Mouse (Mus musculus): ENCODE measurements around the gene Ift57.

Ift57 gene

DNA sequence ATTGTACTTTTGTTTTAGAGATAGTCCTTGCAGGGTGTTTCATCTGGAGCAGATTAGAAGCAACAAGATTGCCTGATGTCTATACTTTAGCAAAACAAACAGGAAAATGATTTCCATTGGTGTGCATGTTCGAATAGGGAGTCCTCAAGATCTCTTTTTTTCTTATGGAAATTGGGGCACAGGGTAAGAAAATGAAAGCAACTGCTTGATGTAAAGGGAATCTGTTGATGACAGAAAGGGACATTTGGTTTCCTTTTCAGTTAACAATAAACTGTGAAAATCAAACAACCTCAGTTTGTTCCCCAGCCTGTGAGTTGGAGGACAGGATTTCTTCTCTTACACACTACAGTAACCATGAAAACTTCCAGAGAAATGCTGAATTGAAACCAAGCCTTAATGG, 53.9 kb downstream of the Ift57 start:
- in situ Hi-C loops (cut with MboI; ENCODE audit: low sequenced_read_pairs), result no loop called here

DNA sequence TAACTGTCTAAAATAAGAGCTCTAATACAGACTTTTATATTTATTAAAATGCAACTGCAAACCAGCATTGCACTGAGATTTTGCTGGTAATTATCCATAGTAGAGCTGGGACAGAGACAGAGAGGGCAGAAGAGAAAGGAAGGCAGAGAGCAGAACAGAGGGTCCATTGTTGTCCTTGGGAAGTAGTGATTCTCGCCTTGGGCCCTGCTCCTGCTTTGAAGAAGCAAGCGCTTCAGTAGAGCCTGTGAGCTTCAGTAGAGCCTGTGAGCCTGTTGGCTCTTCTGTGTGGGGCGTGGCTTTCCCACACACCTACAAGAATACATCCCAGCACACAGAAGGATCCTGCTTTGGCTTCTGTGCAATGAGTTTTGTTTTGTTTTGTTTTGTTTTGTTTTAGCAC, 54.3 kb downstream of the Ift57 start:
- in situ Hi-C loops (cut with MboI; ENCODE audit: low sequenced_read_pairs), result no loop called here

DNA sequence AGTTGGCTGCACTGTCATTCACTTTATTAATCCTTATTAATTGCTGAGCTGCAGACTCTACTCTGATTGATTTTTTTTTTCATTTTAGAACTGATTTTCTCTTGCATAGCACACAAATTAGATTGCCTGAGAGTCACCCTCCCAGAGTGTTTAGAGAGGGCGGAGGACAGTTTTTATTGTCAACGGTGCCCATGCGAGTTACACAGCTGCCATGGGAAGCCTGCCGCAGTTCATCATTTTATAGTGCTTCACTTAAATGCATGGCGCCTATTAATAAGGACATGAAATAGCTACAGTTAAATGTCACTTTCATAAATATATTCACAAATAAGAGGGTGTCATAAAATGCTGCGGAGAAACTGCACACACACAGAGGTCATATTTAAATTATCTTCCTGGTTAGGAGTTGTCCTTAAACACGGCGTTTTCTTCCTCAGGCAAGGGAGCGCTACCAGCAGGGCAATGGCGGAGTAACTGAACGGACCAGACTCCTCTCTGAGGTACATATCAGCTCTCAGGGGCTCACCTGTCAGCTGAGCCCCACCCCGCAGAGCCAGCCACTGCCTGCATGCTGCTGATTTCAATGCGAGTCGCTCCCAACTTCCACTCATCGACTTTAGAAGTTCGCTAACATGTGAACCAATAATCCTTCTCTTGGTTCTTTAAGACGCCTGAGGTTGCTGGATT, 61.6 kb downstream of the Ift57 start:
- in situ Hi-C loops (cut with MboI; ENCODE audit: low sequenced_read_pairs), result loop anchor here (10.0 kb wide), 1 partner anchor 94 kb away; no protein-coding TSS in a partner anchor

DNA sequence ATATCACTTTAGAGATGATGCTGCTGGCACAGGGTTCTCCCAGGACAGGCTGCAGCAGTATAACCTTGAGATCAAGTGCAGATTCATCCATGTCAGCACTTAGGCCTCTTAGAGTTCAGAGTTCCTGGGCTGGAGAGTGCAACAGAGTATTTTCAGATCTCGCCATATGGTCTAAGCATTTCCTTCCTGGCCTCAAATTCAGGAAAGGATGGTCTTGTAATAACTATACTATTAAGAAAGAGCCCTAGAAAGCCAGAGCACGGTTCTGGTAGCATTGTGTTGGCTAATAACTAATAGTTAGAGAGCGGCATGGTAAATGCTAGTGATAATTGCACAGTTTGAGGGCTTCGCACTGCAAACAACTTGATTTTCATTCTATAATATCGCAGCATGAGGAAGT, 62.9 kb downstream of the Ift57 start:
- in situ Hi-C loops (cut with MboI; ENCODE audit: low sequenced_read_pairs), result loop anchor here (10.0 kb wide), 1 partner anchor 93 kb away; no protein-coding TSS in a partner anchor

DNA sequence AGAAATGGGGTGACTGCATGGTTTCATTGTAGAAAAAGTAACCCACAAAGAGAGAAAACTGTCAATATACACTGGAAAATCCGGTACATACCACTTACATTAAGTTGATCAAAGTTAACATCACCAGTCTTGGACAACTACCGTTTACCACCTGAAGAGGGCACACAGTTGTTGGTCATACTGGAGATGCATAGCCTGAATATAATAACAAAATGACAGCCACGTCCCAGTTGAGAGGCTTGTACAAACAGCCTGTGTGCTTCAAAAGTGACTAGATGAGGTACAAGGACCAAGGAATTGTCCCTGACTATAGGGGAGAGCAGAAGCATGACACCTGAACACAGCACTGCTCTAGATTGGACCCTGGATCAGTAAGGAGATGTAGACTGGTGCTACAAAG, 67.3 kb downstream of the Ift57 start:
- in situ Hi-C loops (cut with MboI; ENCODE audit: low sequenced_read_pairs), result loop anchor here (10.0 kb wide), 1 partner anchor 88 kb away; no protein-coding TSS in a partner anchor

DNA sequence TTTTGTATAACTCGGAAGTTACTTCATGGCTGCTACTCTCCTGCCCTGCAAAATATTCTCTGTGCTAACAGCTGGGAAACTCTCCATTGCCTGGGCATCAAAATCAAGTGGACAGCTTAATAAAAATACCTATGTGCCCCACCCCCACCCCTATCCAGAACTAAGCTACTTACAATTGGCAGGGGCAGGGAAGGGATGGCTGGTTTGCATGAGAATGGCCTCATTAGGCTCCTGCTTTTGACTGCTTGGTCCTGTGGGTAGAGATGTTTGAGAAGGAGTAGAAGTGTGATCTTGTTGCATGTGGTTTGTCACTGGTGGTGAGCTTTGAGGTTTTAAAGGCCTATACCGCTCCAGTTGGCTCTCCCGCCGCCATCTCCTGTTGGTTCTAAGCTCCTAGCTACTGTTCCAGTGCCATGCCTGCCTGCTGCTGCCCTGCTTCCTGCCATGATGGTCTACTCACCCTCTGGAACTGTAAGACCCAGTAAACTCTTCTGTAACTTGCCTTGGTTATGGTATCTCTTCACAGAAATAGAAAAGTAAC, 69.5 kb downstream of the Ift57 start:
- in situ Hi-C loops (cut with MboI; ENCODE audit: low sequenced_read_pairs), result loop anchor here (10.0 kb wide), 1 partner anchor 86 kb away; no protein-coding TSS in a partner anchor

DNA sequence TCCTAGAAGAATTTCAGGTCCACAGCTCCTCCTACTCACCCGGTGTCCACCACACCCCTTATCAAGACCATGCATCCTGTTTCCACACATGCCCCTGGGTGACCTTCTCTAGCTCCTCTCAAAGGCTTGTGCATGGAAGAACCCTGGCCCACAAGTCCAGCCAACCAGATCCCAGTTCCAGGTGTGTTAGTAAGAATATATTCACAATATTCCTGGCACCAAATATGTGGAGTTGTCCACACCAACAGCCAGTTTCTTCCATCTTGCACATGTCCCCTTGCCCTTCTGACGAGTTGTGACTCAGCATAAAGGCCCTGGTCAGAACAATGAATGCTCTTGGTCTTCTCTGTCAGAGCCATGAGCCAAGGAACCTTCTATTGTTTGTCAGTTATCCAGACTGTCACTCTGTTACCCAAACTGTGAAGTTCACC, 70.8 kb downstream of the Ift57 start:
- in situ Hi-C loops (cut with MboI; ENCODE audit: low sequenced_read_pairs), result loop anchor here (10.0 kb wide), 1 partner anchor 85 kb away; no protein-coding TSS in a partner anchor

DNA sequence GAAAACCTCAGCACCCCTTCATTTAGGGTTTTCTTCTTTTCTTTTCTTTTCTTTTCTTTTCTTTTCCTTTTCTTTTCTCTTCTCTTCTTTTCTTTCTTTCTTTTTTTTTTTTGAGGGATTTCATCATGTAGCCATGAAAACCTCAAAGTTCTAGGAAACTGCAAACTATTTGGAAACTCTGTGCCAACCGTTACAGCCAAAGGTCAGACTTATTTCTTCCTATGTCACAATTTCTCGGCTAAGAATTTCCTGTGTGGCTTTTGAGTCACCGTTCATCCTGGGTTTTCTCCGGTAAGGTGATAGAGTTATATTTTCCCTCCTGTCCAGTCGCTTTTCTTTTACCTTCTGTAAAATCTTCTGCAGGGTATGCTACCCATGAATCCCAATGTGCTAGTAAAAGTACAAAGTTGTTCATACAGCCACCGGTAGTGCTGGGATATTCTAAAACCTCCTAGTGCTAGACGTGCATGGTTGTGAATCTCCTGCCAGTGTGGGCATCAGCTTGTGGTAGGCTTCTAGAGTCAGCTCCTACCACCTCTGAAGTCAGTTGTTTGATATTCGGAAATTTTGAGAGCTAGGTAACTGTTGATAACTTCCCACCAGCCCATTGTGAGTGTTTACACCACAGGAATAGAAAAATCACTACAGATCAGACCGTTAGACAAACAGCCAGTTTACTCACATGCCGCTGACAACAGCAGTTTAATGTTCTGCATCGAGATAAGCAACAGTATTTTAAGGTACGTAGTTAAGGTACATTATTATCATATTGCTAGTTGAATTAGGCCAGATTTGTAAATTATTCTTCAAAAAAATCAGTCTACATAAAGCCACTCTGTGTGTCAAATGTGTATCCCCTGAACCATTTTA, 71.5 kb downstream of the Ift57 start:
- in situ Hi-C loops (cut with MboI; ENCODE audit: low sequenced_read_pairs), result no loop called here

DNA sequence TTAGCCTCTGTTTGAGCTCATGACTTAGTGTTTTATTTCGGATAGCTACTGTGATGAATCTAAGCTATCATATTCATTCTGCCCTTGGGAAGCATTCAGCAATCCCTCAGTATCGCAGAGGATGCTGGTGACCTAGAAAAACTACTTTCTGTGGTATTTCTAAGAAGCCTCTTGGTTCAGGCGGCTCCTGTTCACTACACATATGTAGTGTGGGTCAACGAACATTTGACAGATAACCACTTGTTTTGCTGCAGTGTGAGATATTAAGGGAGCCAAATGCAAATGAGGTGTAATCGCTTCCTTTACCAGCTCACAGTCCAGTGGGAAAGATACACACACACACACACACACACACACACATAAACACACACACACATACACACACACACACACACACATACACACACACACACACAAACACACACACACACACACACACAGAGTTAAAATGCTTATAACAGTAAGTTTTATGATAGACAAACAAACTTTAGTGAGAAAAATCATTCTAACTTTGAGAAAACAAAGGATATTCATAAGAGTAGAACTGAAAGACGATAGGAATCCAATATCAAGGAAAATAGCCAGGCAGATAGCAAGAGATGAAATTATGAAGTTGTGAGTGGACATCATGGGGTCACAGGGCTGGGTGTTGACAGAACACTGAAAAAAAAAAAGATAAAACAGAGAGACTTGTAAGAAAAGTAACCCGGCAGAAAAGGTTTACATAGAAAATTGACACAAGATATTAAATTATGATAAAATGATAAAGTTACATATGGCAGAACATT, 72.8 kb downstream of the Ift57 start:
- in situ Hi-C loops (cut with MboI; ENCODE audit: low sequenced_read_pairs), result no loop called here

DNA sequence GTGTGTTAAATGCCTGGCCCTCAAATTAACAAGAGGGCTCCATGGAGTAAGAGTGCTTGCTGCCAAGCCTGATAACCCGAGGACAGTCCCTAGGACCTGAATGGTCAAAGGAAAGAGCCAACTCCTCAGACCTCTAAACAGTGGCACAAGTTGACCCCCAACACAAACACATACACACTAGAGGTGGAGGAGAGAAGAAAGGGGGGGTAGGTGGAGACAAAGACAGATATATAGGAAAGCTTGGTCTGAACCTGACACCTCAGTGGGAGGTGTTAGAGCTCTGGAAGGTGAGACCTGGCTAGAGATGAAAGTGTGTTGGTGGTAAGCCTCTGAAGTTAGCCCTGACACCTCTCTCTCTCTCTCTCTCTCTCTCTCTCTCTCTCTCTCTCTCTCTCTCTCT, 73.5 kb downstream of the Ift57 start:
- in situ Hi-C loops (cut with MboI; ENCODE audit: low sequenced_read_pairs), result no loop called here

DNA sequence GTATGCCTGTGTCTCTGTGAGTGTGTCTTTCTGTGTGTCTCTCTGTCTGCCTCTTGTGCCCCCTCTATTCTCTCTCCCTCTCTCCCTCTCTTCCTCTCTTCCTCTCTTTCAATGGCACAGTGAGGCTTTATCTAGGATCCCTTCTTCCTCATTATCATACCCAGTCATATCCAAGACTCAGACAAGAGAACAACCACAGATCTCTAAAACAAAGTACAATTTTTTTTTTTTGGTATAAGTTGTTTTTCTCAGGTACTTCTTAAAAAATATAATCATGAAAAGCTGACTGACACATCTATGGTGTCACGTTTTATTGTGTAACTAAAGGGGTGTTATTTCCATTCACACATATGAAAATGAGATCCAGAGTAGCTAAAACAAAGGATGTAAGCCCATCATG, 74.0 kb downstream of the Ift57 start:
- in situ Hi-C loops (cut with MboI; ENCODE audit: low sequenced_read_pairs), result no loop called here

DNA sequence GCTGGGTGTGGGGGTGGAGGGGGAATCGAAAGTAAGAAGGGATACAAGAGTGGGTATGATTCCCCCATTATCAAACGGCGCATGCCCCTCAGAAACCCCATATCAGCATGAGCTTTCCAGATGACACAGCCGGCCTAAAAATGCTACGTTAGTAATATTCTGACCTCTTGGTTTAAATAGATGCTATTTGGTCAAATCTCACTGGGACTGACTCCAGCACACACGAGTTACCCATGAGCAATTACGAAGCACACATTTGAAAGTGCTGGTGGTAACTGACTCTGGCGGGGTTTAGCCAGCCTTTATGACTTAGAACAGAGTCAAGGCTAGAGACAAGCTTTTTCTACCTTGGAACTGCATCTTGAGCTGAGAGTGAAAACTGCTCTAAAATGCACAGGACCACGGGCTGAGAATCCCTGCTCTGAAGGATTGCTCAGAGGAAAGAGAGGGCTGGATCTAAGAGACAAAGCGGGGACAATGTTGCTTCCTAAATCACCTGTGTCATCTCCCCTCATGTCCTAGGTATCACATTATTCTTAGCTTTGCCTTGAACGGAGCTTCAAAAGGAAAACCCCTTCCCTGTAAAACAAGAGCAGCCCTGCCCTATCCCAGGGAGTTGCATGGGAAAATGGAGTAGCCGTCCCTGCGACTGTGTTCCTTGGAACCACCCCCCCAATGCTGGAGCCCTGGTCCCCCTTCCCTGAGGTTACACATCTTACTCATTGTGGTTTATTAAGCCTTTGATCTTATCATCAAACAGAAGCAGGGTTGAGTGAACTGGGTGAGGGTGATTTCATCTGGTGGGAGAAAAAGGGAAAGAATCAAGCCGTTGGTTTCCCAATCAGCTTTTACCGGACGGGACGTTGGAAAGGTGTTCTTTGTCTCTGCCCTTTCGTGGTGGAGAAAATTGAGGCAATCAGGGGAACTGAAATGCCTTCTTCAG, 75.3 kb downstream of the Ift57 start:
- in situ Hi-C loops (cut with MboI; ENCODE audit: low sequenced_read_pairs), result no loop called here

DNA sequence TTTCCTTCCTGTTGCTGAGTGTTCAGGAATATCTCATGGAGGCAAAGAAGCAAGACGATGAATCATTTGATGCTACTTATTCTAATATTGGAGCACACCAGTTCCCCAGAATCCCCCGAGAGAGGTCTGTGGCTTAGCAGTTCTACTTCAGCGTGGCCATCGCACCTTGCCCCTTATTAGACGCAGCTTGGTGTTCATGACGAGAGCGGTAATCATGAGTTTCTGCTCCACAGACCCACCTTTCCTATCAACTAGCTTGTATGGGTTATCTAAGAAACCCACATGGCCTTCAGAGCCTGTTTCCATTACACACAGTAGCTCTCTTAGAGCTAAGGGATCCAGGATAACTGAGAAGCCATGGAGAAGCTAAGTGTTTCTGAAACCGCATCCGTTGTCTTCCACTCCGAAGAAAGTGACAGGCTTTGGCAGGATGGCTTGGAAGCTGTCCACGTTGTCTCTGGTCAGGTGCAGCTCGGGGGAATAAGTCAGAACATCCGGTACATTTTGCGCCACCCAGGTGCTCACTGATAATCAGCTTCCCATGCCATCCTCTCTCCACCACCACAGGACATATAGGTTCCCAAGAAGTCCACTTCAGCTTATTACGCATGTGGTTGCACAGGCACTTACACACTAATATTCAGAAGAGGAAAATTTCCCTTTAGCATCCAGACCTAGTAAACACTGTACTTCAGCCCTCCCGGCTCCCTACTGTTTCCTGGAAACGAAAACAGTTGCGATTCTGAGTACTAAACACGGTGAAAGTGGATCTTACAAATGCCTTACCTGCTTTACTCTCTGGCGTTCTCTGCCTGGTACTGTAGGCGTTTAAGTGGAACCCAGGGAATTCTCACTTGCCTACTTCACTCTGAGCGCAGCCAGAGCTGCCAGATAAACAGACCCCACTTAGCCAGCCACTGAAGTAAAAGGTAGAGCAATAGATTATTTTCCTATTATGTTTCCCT, 76.3 kb downstream of the Ift57 start:
- in situ Hi-C loops (cut with MboI; ENCODE audit: low sequenced_read_pairs), result no loop called here

DNA sequence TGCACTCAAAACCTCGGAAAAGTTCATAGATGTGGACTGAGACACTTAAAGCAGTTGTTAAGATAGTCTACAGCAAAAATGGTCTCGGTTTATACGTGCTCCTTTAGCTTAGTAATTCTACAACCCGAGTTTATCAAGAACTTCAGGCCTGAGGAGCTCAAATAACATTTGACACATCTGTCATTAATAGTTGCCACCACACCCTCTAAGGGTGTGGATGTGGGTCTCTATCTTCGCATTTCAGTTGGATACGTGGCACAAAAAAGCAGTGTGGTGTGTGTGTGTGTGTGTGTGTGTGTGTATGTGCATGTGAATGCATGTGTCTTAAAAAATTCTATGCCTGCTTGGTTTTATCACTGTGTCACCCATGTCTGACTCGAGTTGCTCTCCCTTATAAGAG, 77.9 kb downstream of the Ift57 start:
- in situ Hi-C loops (cut with MboI; ENCODE audit: low sequenced_read_pairs), result no loop called here

DNA sequence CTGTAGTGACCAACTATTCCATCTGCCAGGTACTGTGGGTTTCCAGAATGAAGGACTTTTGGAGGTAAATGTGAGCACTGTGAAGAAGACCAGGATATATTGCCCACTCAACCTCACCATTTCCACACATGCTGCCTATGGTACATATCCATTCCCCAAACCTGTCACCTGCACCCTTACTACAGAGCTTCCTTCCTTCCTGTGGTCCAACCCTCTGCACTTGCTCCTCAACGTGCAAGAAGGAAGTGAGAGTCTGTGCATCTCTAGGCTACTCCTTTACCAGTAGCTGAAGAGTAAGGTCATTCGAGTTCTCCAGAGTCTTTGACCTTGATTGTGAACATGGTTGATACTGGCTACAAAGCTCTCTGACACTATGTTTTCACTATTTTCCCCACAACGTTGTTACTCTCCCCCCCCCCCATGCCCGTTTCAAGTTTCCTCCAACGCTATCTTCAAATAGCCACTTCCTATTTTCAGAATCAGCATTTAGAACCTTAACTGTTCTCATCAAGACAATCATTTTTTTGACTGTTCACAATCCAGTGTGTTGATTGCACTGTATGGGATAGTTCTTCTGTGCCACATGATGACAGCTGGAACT, 82.6 kb downstream of the Ift57 start:
- in situ Hi-C loops (cut with MboI; ENCODE audit: low sequenced_read_pairs), result no loop called here

DNA sequence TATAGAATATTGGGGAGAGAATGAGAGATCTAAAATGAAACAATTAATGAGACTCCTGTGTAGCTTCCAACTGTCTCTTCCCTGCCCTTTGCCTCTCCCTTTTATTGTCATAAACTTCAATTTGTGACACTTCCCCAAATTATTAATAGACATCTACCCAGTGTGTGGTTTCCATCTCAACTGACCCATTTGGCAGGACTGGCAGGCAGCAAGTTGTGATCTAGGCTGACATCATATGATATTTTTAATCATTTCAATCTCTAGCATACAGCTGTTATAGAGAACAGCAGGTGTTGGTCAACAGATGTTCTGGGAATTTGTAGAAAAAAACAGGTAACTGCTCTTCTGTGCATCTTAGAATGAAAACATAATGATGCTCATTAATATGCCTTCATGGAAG, 84.3 kb downstream of the Ift57 start:
- in situ Hi-C loops (cut with MboI; ENCODE audit: low sequenced_read_pairs), result no loop called here

DNA sequence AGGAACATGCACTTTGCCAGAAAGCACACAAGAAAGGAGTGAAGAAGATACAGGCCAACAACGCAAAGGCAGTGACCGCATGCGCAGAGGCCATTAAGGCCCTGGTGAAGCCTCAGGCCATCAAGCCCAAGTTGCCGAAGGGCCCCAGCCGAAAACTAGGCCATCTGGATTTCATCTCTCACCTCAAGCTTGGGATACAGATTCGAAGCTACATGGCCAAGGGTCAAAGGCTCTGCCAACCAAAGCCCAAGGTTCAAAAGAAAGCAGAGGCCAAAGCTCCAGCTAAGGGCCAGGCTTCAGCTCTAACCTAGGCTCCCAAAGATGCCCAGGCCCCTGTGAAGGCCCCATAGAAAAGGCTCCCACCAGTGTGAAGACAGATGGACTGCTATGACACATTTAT, 87.1 kb downstream of the Ift57 start:
- in situ Hi-C loops (cut with MboI; ENCODE audit: low sequenced_read_pairs), result no loop called here

DNA sequence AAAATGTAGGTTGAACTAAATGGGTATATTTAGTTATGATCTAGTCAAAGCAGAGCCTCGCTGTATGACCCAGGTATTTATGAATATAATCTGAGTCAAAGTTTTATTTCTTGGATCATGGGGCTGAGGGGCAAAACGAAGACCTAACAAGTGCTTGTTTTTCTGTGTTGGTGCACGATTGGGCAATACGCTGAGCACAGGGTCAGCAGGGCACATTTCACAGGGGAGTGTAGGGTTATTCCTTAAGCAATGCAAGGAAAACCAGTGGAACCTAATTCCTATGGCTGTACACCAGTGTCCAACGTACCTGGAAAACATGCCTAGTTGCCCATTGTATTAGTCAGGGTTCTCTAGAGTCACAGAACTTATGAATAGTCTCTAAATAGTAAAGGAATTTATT, 88.7 kb downstream of the Ift57 start:
- in situ Hi-C loops (cut with MboI; ENCODE audit: low sequenced_read_pairs), result no loop called here

Measured in CH12F3 (cell line).